Mouse (Mus musculus) heart, adult 2 months (tissue): Measurements from ENCODE around the gene Prrt3.

Experiments used
- CTCF ChIP-seq: fragments of 200-600 bp; IDR thresholded peaks from 2 replicates; pipeline ENCODE4 v1.8.1; 2022; ENCODE audit warnings: antibody characterized with exemption, mild to moderate bottlenecking, moderate library complexity
- EP300 ChIP-seq: fragments of 200-500 bp; IDR thresholded peaks from 2 replicates; pipeline ENCODE4 v1.6.1; 2011; ENCODE audit warnings: low read depth, low read length, control low read depth; ENCODE audit not compliant: insufficient read depth
- POLR2A ChIP-seq: fragments of 200-500 bp; IDR thresholded peaks from 2 replicates; pipeline ENCODE4 v1.6.1; 2011; ENCODE audit warnings: mild to moderate bottlenecking, low read depth, low read length, control low read depth; ENCODE audit not compliant: insufficient read depth

- TF ChIP-seq CTCF: no peak
- no peak for TF ChIP-seq EP300
- TF ChIP-seq POLR2A: no peak
Observed at GRCm38 (mm10) chr6:113523420-113523819, 21.7 kb upstream of the Prrt3 start.
